Mouse (Mus musculus): ENCODE results near the gene Npr3. TPM values are rescaled to one million over a fixed set of nuclear protein-coding genes. Genes with fewer than 3 reads are reported as not detected.

Npr3 gene
- polyA plus RNA-seq, 1 experiment from 2014 or later, result 1.5 TPM

DNA sequence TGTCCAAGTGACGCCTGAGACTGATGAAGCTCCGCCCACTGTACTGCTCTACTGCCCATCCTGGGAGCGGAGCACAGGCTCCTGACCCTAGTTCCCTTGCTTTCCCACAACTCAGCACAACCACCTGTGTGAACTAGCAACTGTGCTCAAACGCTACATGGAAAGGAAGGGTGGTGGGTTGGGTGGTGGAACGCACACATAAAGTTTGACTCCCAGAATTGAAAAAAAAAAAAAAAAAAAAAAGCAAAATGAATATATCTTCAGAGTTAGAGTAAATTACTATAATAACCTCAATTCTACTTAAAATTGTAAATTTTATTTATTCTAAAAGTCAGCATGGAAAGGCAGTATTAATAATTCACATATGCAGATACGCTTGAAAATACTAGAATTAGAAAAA, 25.3 kb downstream of the Npr3 start:
- no peak for ATAC-seq (ENCODE audit: insufficient read depth)
- H3K4me1 ChIP-seq (replicated peaks), result no peaks in the 10 kb centered on the region
- no peaks in the 10 kb centered on the region for H3K36me3 ChIP-seq (replicated peaks)
- H3K9ac ChIP-seq, result no peak overlapping the region
- H3K4me3 ChIP-seq (replicated peaks), result no peak overlapping the region
- H3K27ac ChIP-seq (replicated peaks), result no peak overlapping the region
- no peaks in the 10 kb centered on the region for H3K27me3 ChIP-seq
- H3K4me2 ChIP-seq, result no peak overlapping the region
- no peaks in the 10 kb centered on the region for H3K9me3 ChIP-seq (replicated peaks)
- WGBS (ENCODE audit: insufficient replicate concordance), result 69% methylated on average over 6 of the region's 6 CpGs

DNA sequence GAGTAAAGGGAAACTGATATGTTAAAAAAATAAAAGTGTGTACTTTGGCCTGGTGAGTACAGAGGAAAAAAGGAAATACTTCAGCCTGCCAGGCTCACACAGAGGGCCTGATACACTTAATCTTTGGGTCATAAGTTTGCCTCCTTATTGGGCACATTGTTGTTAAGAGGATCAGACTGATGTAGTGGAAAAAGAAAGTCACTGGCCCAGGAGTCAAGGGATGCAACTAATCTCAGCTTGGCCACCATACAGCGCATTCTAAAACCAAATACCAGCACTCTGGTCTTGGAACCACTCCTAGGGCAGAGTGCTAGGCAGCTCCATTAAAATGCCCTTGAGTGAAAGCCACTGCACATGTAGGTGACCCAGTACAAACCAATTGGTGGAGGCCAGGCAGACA, 28.8 kb downstream of the Npr3 start:
- no peak for ATAC-seq (ENCODE audit: insufficient read depth)
- no peaks in the 10 kb centered on the region for H3K9me3 ChIP-seq (replicated peaks)
- no peak overlapping the region for H3K4me2 ChIP-seq
- H3K4me3 ChIP-seq (replicated peaks), result no peak overlapping the region
- H3K27me3 ChIP-seq, result no peaks in the 10 kb centered on the region
- H3K9ac ChIP-seq, result no peak overlapping the region
- WGBS (ENCODE audit: insufficient replicate concordance), result 61% methylated on average over 1 of the region's 1 CpGs
- no peaks in the 10 kb centered on the region for H3K36me3 ChIP-seq (replicated peaks)
- H3K4me1 ChIP-seq (replicated peaks), result no peaks in the 10 kb centered on the region
- H3K27ac ChIP-seq (replicated peaks), result no peak overlapping the region

DNA sequence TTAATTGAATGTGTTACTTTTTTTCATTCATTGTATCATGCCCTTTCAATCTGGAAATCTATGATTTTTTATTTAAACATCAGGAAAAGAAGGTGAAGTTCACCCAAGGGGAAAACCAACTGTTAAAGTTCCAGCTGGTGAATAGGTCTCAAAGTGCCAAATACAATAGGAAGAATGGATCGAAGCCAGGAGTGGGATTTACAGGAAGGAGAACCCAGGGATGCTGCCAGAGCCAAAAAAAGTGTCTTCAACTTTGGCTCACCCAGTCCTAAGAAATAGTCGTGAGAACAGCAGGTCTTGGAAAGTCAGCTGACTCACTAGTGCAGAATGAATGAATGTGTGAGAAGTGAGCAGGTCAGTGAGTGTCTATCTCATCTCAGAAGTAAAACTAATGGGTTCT, 29.8 kb downstream of the Npr3 start:
- Histone ChIP-seq H3K27ac (replicated peaks) (no peak overlapping the region), H3K9me3 (replicated peaks) (no peaks in the 10 kb centered on the region), H3K9ac (no peak overlapping the region), H3K27me3 (no peaks in the 10 kb centered on the region), H3K4me3 (replicated peaks) (no peak overlapping the region), H3K4me2 (no peak overlapping the region), H3K36me3 (replicated peaks) (no peaks in the 10 kb centered on the region), H3K4me1 (replicated peaks) (no peaks in the 10 kb centered on the region)
- 40% methylated on average over 2 of the region's 2 CpGs for WGBS (ENCODE audit: insufficient replicate concordance)
- ATAC-seq (ENCODE audit: insufficient read depth), result no peak

DNA sequence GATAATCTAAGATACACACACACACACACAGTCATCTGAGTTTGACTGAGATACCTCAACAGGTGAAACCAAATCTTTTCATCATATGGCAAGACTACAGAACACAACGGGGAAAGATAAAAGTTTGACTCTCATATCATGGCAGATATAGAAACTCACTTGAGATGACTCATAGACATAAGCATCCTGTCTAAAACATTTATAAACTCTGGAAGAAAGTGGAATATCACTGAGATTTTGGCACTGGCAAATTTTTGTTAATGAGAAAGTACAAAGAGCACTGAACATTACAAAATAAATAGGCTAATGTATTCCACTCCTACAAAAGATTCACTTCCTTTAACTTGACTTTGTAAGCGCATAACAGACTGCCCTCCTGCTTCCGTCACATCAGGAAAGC, 40.2 kb downstream of the Npr3 start:
- Histone ChIP-seq H3K27me3 (no peaks in the 10 kb centered on the region), H3K4me2 (no peak overlapping the region), H3K36me3 (replicated peaks) (no peaks in the 10 kb centered on the region), H3K4me1 (replicated peaks) (no peaks in the 10 kb centered on the region), H3K4me3 (replicated peaks) (no peak overlapping the region), H3K9me3 (replicated peaks) (no peaks in the 10 kb centered on the region), H3K27ac (replicated peaks) (no peak overlapping the region), H3K9ac (no peak overlapping the region)
- 66% methylated on average over 3 of the region's 3 CpGs for WGBS (ENCODE audit: insufficient replicate concordance)
- no peak for ATAC-seq (ENCODE audit: insufficient read depth)

DNA sequence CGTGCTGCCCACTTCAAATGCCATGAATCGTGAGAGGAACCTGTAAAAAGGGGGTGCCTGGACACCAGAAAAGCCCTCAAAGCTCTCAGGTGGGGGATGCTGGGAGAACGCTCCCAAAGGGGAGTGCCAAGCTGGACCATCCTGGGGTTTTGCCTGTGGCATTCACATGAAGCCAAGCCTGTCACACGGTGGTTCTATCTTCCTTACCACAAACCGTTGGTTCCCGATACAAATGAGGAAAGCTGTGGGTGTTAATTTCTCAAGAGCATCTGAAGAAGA, 43.6 kb downstream of the Npr3 start:
- H3K4me1 ChIP-seq (replicated peaks), result no peaks in the 10 kb centered on the region
- no peak overlapping the region for H3K9ac ChIP-seq
- no peaks in the 10 kb centered on the region for H3K27me3 ChIP-seq
- no peaks in the 10 kb centered on the region for H3K9me3 ChIP-seq (replicated peaks)
- H3K4me3 ChIP-seq (replicated peaks), result no peak overlapping the region
- 73% methylated on average over 6 of the region's 6 CpGs for whole genome bisulfite sequencing (ENCODE audit: insufficient replicate concordance)
- ATAC-seq (ENCODE audit: insufficient read depth), result no peak
- H3K27ac ChIP-seq (replicated peaks), result no peak overlapping the region
- no peaks in the 10 kb centered on the region for H3K36me3 ChIP-seq (replicated peaks)
- H3K4me2 ChIP-seq, result no peak overlapping the region

DNA sequence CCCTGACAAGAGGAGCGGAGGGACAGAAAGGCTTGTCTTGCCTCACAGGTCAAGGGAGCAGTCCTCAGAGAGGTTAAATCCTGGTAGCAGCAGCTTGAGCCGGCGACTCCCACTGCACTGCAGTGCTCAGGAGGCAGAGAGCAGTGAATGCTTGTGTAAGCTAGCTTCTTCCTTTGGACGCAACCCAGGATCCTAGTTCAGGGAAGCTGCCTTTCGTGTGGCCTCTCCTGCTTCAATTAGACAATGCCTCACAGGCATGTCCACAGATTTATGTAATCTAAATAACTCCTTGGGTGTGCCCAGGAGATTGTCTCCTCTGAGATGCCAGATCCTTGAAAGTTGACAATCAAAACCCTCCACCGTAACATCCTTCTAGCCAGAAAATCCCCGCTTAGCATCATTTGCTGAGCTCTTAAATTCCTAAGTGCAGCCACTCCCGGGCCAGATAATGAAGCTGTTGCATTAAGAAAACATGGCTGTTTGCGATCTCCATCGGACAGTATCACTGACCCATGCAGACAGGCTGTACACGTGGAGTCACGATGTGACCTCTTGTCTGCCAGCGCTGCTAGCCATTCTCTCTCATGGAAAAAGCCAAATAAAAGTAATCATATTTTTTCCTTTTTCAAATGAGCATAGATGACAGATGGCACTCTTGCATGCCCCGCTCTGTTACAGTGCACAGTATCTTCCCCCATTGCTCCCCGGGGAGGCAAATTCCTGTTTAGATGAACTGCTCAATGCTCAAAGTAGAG, 44.1 kb downstream of the Npr3 start:
- no peak overlapping the region for H3K4me3 ChIP-seq (replicated peaks)
- 72% methylated on average over 15 of the region's 15 CpGs for WGBS (ENCODE audit: insufficient replicate concordance)
- ATAC-seq (ENCODE audit: insufficient read depth), result no peak

DNA sequence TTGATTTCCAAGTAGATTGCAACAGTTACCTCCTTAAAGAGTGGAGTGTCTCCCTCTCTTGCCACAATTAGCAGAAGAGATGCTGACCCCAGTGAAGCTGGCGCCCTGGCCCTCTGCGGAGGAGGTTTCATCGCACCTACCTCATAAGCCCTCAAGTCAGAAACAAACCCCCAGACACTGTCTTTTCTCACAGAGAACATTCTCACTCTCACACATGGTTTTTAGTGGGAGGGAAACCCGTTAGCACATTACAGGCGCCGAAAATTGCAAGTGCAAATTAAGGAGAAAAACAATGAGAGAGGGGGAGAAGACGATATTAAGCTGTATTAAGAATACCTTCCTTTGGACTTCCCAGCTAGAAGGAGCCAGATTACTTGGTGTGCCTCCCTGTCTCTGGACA, 44.8 kb downstream of the Npr3 start:
- no peak overlapping the region for H3K9ac ChIP-seq
- no peaks in the 10 kb centered on the region for H3K9me3 ChIP-seq (replicated peaks)
- H3K4me3 ChIP-seq (replicated peaks), result no peak overlapping the region
- WGBS (ENCODE audit: insufficient replicate concordance), result 70% methylated on average over 7 of the region's 7 CpGs
- no peak for ATAC-seq (ENCODE audit: insufficient read depth)
- no peaks in the 10 kb centered on the region for H3K36me3 ChIP-seq (replicated peaks)
- H3K27ac ChIP-seq (replicated peaks), result no peak overlapping the region
- no peaks in the 10 kb centered on the region for H3K4me1 ChIP-seq (replicated peaks)
- H3K4me2 ChIP-seq, result no peak overlapping the region
- H3K27me3 ChIP-seq, result no peaks in the 10 kb centered on the region

More for the DNA sequence above, 44.1 kb downstream of the Npr3 start:
- no peaks in the 10 kb centered on the region for H3K27me3 ChIP-seq
- no peaks in the 10 kb centered on the region for H3K9me3 ChIP-seq (replicated peaks)
- no peaks in the 10 kb centered on the region for H3K4me1 ChIP-seq (replicated peaks)
- H3K36me3 ChIP-seq (replicated peaks), result no peaks in the 10 kb centered on the region
- no peak overlapping the region for H3K4me2 ChIP-seq
- no peak overlapping the region for H3K9ac ChIP-seq
- H3K27ac ChIP-seq (replicated peaks), result no peak overlapping the region

DNA sequence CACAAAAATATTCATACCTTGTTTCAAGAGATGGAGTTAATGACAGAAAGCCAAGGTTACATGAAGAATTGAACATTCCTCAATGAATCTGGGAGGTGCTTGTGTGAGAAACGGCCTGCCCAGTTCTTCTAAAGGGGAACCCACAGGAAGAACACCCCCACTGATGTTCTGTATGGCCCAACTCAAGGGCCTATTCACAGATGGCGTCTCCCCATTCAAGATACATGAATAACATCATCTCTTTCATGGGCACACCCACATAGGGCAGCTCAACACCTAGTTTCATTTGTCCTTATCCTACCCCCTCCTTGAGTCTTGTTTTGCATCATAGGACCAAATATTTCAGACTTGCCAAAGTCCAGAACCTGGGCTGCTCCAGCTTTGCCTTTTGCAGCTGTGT, 46.8 kb downstream of the Npr3 start:
- no peak overlapping the region for H3K27ac ChIP-seq (replicated peaks)
- H3K4me3 ChIP-seq (replicated peaks), result no peak overlapping the region
- H3K9ac ChIP-seq, result no peak overlapping the region
- no peak for ATAC-seq (ENCODE audit: insufficient read depth)
- no peaks in the 10 kb centered on the region for H3K36me3 ChIP-seq (replicated peaks)
- no peaks in the 10 kb centered on the region for H3K4me1 ChIP-seq (replicated peaks)
- H3K27me3 ChIP-seq, result no peaks in the 10 kb centered on the region
- no peak overlapping the region for H3K4me2 ChIP-seq
- 37% methylated on average over 2 of the region's 2 CpGs for WGBS (ENCODE audit: insufficient replicate concordance)
- no peaks in the 10 kb centered on the region for H3K9me3 ChIP-seq (replicated peaks)

DNA sequence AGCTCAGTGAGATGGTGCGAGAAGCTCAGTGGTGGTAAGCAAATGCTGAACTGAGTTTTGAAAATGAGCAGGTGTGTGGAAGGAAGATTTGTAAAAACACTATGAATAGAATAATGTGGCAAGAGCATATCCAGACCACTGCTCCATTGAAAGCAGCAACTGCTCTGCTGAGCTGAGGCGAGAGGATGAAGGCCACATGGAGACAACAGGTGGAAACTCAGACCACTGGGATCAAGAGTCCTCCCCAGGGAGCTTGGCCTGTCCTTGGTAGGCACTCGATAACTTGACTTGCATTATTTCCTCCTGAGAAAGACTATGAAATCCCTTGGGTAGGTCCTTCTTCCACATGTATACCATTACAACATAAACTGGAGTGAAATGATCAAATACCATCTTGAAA, 47.3 kb downstream of the Npr3 start:
- Histone ChIP-seq H3K9ac (no peak overlapping the region), H3K4me2 (no peak overlapping the region), H3K4me1 (replicated peaks) (no peaks in the 10 kb centered on the region), H3K27me3 (no peaks in the 10 kb centered on the region), H3K36me3 (replicated peaks) (no peaks in the 10 kb centered on the region), H3K4me3 (replicated peaks) (no peak overlapping the region), H3K9me3 (replicated peaks) (no peaks in the 10 kb centered on the region), H3K27ac (replicated peaks) (no peak overlapping the region)
- no peak for ATAC-seq (ENCODE audit: insufficient read depth)
- WGBS (ENCODE audit: insufficient replicate concordance), result 64% methylated on average over 3 of the region's 3 CpGs

DNA sequence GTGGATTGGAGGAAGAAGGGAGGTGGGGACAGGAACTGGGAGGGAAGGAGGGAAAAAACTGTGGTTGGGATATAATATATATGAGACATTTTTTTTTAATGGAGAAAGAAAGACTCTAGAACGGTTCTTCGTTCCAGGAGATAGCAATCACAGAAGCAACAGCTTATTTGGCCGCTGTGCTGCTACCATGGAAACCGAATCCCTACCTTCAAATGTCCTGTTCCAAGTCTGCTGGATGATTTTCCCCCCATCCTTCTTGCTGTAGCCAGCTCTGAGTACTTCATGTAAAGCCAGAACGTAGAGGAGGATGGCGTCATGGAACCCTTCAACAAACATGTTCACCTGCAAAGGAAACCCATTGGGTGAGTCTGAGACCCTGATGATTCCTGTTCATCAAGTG, 48.7 kb downstream of the Npr3 start:
- no peak overlapping the region for H3K27ac ChIP-seq (replicated peaks)
- H3K9ac ChIP-seq, result no peak overlapping the region
- H3K4me2 ChIP-seq, result no peak overlapping the region
- H3K9me3 ChIP-seq (replicated peaks), result no peaks in the 10 kb centered on the region
- 64% methylated on average over 6 of the region's 6 CpGs for WGBS (ENCODE audit: insufficient replicate concordance)
- H3K4me1 ChIP-seq (replicated peaks), result no peaks in the 10 kb centered on the region
- no peaks in the 10 kb centered on the region for H3K27me3 ChIP-seq
- no peak for ATAC-seq (ENCODE audit: insufficient read depth)
- H3K36me3 ChIP-seq (replicated peaks), result no peaks in the 10 kb centered on the region
- H3K4me3 ChIP-seq (replicated peaks), result no peak overlapping the region

DNA sequence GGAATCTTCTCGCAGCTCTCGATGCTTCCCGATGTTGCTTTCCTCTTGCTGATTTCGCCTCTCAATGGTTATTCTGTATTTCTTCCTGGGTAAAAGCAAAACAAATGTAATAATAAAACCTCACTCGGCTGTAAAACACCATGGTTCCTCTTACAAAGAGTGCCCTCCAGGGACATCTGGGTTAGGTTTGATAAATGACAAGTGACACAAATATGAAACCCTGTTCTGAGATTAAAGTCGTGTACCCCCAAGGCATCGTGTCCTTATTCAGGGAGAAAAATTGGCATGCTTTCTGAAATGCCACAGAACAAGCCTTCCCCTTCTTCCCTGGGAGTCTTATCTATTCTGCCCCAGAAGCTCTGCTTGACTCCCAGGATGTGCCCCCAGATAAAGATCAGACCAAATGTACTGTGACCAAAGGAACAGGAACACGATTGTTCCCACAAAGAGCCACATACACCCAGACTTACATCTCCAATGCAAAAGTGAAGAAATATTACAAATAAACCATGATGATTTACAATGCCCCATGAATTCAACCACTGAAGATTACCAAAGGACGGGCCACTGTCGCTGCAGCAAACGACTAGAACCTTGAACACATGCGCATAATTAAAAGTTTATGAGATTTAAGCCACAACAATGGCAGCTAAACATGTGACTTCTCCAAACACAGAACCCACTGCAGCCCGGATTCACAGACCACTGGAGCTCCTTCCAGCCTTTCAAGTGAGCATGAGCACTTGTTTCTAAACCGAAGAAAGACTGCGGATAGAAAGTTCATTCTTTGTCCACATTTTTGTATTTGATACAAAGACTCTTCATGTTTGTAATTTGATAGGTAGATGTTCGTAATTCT, 61.7 kb downstream of the Npr3 start:
- no peaks in the 10 kb centered on the region for H3K27me3 ChIP-seq
- H3K4me2 ChIP-seq, result no peak overlapping the region
- no peak overlapping the region for H3K27ac ChIP-seq (replicated peaks)
- no peak for ATAC-seq (ENCODE audit: insufficient read depth)
- H3K4me1 ChIP-seq (replicated peaks), result no peaks in the 10 kb centered on the region
- WGBS (ENCODE audit: insufficient replicate concordance), result 60% methylated on average over 16 of the region's 16 CpGs
- H3K36me3 ChIP-seq (replicated peaks), result no peaks in the 10 kb centered on the region
- no peak overlapping the region for H3K9ac ChIP-seq
- no peaks in the 10 kb centered on the region for H3K9me3 ChIP-seq (replicated peaks)
- no peak overlapping the region for H3K4me3 ChIP-seq (replicated peaks)
